Mouse (Mus musculus): ENCODE measurements around the gene Mettl23.

Mettl23 gene

DNA sequence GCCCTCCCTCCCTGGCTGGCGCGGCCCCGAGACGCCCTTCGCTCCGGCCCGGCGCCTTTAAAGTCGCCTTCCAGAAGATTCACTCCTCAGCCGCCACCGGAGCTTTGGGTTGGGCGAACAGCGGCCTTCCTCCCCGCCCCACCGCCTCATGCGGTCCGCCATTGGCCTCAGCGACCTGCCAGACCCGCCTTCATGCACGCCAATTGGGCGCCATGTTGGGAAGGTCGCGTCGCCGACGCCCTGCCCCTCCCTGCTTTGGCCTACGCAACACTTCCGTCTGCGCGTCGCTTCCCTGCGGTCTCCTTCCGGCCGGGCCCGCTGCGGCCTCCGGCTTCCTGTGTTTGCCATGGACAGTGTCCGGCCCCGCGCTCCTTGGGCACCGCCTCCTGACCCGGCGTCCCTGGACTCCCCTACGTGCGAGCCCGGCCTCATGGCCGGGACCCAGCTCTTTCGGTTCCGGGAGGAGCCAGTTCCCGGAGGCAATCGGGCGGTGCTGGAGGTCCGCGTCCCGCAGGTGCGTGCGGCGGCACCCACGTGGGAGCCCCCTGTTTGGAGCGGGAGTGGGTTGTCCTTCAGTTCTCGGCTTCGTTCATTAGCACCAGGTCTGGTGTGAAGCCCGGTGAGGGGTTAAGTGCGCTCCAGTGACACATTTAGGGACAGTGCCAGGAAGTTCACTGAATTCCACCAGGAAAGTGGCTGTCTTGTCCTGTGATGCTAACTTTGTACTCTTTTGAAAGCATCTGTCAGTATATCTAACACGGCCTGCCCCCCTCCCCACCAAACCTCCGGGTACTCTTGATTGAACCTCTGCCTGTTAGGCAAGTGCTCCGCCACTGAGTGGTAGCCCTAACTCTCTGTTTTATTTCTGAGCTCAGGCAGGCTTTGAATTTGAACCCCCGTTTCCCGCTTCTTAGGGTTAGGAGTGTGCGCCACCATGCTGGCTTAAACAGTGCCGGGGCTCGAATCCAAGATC, at the start of gene Mettl23, which contains the start of gene Jmjd6:
Gene Mettl23 (plus strand): TSS at position 18 of the 973 bp plus-strand sequence.
Gene Jmjd6 (minus strand): TSS at position 189 of the 973 bp plus-strand sequence.
- DNase-seq (ENCODE audit: low spot score in 2 of 2), result peak; percentile 92 to 95

DNA sequence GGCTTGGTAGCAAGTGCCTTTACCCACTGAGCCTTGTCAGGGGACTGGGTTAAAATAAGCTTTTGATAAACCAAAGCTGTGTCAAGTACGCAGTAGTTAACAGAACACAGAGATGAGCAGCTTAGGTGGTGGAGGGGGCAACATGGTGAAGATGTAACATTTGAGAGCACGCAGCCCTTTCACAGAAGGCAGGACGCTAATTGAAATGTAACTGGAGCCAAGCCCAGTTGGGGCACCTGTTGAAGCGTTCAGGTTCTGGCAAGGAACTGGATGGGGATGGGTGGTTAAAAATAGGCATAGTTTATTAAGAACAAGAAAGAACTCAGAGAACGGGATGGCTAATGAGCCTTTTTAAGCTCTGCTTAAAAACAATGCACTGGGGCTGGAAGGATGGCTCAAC, 43.7 kb upstream of the Mettl23 start:
- no peak for DNase-seq (ENCODE audit: low spot score in 2 of 2)

GRCm38 (mm10) chr11:116801106-116801505, 42.0 kb upstream of the Mettl23 start:
- DNase-seq (ENCODE audit: low spot score in 2 of 2), result no peak

- no peak for DNase-seq (ENCODE audit: low spot score in 2 of 2)
These were observed 40.4 kb upstream of the Mettl23 start for GRCm38 (mm10) chr11:116802709-116803108.

- no peak for DNase-seq (ENCODE audit: low spot score in 2 of 2)
These were observed 36.7 kb upstream of the Mettl23 start for GRCm38 (mm10) chr11:116806136-116807071.

DNA sequence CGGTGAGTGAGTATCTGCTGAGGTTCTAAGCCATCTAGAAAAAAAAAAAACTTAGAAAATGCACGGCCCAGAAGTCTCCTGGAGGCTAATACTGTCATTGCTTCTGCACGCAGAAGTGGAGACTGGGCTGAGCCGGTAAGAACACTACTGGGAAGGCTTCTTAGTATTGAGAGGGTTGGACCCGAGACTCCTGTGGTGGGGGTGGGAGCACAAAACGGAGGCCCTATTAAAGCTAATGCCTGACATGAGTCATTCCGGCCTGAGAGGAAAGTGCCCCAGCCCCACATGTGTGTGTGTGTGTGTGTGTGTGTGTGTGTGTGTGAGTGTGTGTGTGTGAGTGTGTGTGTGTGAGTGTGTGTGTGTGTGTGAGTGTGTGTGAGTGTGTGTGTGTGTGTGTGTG, 36.0 kb upstream of the Mettl23 start:
- DNase-seq (ENCODE audit: low spot score in 2 of 2), result no peak

DNA sequence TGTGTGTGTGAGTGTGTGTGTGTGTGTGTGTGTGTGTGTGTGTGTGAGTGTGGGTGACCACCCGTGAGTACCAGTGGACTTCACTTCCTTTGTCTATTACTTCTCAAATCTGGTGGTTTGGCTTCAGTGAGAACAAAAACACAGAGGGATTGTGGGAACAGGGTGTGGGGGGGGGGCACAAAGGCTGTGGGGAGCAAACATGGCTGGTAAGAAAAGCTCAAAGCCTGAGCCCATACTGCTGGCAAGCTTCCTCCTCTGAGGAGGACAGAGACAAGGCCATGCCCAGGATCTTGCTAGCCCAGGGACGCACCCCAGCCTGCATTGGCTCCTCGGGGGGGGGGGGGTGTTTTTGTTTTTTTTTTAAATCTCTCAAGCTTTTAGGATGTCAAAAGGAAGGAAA, 35.6 kb upstream of the Mettl23 start:
- DNase-seq (ENCODE audit: low spot score in 2 of 2), result no peak

- DNase-seq (ENCODE audit: low spot score in 2 of 2), result peak; percentile 64 to 83
These were observed 35.0 kb upstream of the Mettl23 start for GRCm38 (mm10) chr11:116807938-116808606.

DNA sequence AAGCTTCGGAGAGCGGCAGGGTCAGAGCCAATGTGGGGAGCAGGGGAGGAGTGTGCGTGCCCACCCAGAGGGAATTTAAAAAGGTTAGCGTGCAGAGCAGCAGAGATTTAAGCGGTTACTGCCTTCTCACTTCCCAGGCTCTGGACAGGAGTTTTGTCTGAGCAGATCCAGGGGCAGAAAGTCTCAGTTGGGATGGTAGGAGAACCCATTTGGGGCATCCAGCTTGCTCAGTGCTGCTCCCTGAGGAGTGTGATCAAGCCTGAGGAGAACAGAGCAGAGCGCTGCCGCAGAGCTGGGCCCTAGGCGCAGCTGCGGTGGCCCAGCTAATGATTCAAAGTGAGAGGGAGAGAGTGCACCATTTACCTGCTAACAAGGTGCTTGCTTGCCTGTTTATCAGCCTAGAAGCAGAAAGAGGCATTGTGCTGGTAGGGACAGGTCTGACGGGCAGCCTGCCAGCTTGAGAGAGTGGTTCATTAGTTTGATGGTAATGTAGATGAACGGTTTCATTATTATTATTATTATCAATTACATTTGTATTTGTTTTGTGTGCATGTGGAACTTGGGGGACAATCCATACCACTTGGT, 34.2 kb upstream of the Mettl23 start:
- DNase-seq (ENCODE audit: low spot score in 2 of 2), result no peak

DNA sequence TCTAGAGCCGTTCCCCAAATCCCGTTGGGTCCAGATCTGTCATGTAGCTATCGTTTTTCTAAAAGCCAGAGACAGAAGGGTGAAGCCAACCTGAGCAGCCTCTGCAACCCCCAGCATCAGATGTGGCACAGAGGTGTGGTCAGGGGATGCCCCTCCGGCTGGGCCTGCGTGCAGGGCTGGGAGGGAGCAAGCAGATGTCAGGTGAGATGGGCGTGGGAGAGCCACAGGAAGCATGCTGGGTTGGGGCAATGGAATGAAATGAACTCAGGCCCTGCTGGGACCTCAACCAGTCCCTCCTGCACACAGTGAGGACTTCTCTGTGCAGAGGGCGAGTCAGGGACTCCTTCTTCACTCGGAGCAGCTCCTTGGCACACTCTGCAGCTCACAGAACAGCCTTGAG, 33.6 kb upstream of the Mettl23 start:
- DNase-seq (ENCODE audit: low spot score in 2 of 2), result no peak

GRCm38 (mm10) chr11:116810528-116810927, 32.5 kb upstream of the Mettl23 start:
- no peak for DNase-seq (ENCODE audit: low spot score in 2 of 2)

- DNase-seq (ENCODE audit: low spot score in 2 of 2), result peak in 1 of 2 experiments; percentile 52
These were observed 31.8 kb upstream of the Mettl23 start for GRCm38 (mm10) chr11:116810983-116811901.

- no peak for DNase-seq (ENCODE audit: low spot score in 2 of 2)
These were observed 30.1 kb upstream of the Mettl23 start for GRCm38 (mm10) chr11:116812793-116813529.

GRCm38 (mm10) chr11:116813610-116814009, 29.5 kb upstream of the Mettl23 start:
- DNase-seq (ENCODE audit: low spot score in 2 of 2), result no peak

DNA sequence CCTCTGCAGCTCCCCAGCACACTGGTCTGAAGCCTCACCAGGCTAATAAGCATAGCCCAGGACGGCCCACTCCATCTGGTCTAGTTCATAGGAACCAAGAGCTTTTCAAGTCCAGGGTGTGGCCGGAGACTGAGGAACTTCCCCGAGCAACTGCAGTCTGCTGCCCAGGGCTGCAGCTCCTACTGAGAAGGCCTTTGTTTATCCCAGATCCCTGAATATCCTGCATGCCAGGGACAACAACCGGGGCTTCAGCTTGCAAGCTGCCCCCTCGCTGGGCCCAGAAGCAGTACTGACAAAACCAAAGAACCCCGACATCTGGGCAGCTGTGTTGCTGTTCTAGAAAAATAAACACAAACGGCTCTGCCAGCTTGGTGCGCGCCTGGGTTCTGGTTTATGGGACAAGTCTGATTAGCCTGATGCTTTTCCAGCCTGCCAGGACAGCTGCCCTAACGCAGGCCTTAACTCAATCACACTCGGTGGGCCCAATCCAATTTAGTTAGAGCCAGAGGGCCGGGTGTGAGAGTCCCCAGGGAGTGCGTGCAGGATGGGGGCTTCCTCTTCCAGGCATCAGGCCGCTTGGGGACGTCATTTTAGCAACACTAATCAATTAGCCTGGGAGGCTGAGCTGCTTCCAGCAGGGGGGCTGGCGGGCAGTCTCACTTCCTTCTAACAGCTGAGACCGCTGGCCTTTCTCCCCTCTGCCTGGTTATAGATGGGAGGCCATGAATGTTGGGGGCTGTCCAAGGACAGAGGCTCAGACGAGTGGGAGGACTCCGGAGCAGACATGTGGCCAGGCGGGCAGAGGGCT, 28.8 kb upstream of the Mettl23 start:
- DNase-seq (ENCODE audit: low spot score in 2 of 2), result no peak

DNA sequence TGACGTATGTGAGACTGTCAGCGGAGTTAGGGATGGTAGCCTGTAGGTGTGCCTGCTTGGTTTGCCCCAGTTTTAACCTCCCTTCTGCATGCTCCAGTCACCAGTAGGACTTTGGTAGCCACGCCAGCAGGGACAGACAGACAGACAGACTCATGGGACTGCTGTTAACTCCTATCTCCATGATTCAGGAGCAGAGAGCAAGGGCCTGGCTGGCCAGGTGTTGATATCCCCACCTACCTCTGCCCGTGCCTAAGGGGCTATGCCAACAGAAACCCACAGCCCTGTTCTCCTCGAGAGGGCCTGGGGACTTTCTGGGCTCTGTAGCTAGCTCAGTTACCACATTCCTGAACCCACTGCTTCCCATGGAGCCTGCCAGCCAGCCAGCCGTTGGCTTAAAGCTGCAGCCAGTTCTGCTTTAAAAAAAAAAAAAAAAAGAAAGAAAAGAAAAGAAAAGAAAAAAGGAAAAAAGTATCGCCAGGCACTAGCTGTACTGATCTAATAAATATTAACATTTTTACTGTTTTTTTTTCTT, 28.1 kb upstream of the Mettl23 start:
- DNase-seq (ENCODE audit: low spot score in 2 of 2), result no peak

GRCm38 (mm10) chr11:116816769-116817168, 26.3 kb upstream of the Mettl23 start:
- no peak for DNase-seq (ENCODE audit: low spot score in 2 of 2)

DNA sequence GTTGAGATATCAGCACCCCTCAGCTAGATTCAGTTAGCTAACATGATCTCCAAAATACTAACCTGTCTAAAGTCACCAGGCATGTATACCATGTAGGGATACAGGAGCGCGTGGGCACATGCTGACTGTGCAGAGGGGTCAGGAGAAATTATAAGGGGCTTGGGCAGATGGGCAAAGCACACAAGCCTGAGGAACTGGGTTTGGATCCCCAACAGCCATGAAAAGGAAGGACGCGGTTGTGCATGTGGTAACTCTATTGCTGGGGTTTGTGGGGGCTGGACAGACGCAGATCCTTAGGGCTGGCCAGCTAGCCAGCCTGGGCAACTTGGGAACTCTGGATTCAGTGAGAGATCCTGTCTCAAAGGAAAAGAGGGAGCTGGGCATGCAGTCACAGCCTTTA, 25.5 kb upstream of the Mettl23 start:
- no peak for DNase-seq (ENCODE audit: low spot score in 2 of 2)
